Mouse (Mus musculus): ENCODE results near the gene H2afy. TPM values are rescaled to one million over a fixed set of nuclear protein-coding genes. Genes with fewer than 3 reads are reported as not detected.

H2afy gene
- polyA plus RNA-seq, 1 experiment from 2014 or later, result 132 TPM

DNA sequence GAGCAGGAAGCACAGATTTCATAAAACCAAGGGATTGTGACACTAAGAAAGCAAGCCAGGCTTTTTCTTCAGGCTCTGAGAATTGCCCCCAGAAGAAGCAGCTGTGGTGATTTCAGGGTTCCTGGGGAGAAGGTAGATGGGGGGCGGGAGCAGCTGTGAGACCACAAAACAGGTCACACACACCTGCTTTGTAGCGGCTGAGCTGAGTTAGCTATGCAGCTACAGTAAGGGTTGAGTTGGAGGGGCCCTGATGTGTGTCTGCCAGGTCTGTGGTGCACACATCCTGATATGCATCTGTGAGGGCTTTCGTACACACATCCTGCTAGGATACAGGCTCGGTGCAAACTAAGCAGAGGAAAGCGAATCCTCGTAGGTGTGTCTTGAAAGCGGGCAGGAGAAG lies 110.1 kb downstream of the H2afy start:
- no peak overlapping the region for H3K4me2 ChIP-seq (replicated peaks; ENCODE audit: low read depth)
- 79% methylated on average over 7 of the region's 7 CpGs for WGBS
- TF ChIP-seq CTCF (IDR thresholded peaks at IDR 0.05; ENCODE audit: low read depth), result no peak
- no peak for ATAC-seq
- no peak overlapping the region for H3K27ac ChIP-seq (ENCODE audit: low read depth, low read length)
- no peak overlapping the region for H3K4me3 ChIP-seq (ENCODE audit: low read depth, low read length)
- H3K9ac ChIP-seq (ENCODE audit: low read depth, low read length), result no peak overlapping the region
- H3K36me3 ChIP-seq (ENCODE audit: control insufficient read depth, insufficient read depth), result no peaks in the 10 kb centered on the region
- 0 out of 2 replicates have a peak, but pooled peaks cover 3% of the 10 kb centered on the region for H3K4me1 ChIP-seq (replicated peaks; ENCODE audit: control insufficient read depth, insufficient read depth, low read length)
- no peaks in the 10 kb centered on the region for H3K27me3 ChIP-seq (replicated peaks; ENCODE audit: control insufficient read depth, insufficient read depth, low read length)
- no peaks in the 10 kb centered on the region for H3K9me3 ChIP-seq (ENCODE audit: control insufficient read depth)

DNA sequence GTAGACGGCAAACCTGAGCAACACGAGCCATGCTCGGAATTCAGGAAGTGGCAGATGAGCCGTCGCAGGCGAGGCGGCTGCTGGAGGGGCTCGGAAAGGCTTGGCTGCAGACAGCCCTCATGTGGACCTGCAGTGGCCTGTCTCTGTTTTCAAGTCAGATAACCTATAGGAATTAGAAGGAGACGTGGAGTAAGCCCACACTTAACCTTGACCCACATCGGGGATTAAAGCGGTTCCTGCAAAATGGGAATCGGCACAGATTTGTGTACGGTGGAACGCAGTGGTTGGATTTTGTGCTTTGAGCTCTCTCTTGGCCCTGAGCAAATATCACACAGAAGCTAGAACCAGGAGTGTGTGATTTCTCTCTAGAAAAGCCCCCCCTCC lies 111.1 kb downstream of the H2afy start:
- WGBS, result 40% methylated on average over 14 of the region's 14 CpGs
- TF ChIP-seq CTCF (IDR thresholded peaks at IDR 0.05; ENCODE audit: low read depth), result no peak
- ATAC-seq, result no peak
- Histone ChIP-seq H3K4me3 (ENCODE audit: low read depth, low read length) (no peak overlapping the region), H3K9ac (ENCODE audit: low read depth, low read length) (no peak overlapping the region), H3K4me2 (replicated peaks; ENCODE audit: low read depth) (peak overlapping the region; percentile 45), H3K36me3 (ENCODE audit: control insufficient read depth, insufficient read depth) (no peaks in the 10 kb centered on the region), H3K4me1 (replicated peaks; ENCODE audit: control insufficient read depth, insufficient read depth, low read length) (0 out of 2 replicates have a peak, but pooled peaks cover 3% of the 10 kb centered on the region), H3K9me3 (ENCODE audit: control insufficient read depth) (no peaks in the 10 kb centered on the region), H3K27me3 (replicated peaks; ENCODE audit: control insufficient read depth, insufficient read depth, low read length) (no peaks in the 10 kb centered on the region), H3K27ac (ENCODE audit: low read depth, low read length) (no peak overlapping the region)

DNA sequence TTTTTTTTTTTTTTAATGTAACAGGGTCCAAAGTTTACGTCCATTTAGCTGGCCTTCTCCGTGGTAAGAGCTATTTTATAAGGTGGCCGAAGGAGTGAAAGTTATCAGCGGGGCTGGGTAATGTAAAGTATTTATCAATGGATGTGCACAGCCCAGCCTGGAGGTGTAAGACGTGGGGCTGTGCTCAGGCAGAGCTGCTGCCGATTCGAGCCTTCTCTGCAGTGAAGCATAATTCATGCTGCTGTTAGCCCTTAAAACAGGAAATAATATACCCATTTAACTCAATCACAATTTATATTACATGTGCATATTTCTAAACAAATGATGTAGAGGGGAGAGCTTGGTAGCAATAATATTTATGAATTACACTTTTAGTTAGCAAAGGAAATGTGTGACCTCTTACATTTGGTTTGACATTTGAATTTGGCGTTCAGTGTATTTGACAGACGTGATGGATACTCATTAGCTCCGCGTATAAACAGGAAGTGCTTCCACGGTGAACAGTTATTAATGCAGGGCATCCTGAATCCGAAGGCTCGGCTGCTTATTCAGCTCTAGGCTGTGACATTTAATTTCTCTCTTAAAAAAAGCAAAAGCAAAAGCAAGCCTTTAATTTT lies 111.6 kb downstream of the H2afy start:
- Histone ChIP-seq H3K36me3 (ENCODE audit: control insufficient read depth, insufficient read depth) (no peaks in the 10 kb centered on the region), H3K4me3 (ENCODE audit: low read depth, low read length) (no peak overlapping the region), H3K9me3 (ENCODE audit: control insufficient read depth) (no peaks in the 10 kb centered on the region), H3K4me1 (replicated peaks; ENCODE audit: control insufficient read depth, insufficient read depth, low read length) (0 out of 2 replicates have a peak, but pooled peaks cover 3% of the 10 kb centered on the region), H3K27me3 (replicated peaks; ENCODE audit: control insufficient read depth, insufficient read depth, low read length) (no peaks in the 10 kb centered on the region), H3K27ac (ENCODE audit: low read depth, low read length) (no peak overlapping the region), H3K4me2 (replicated peaks; ENCODE audit: low read depth) (peak overlapping the region; percentile 45), H3K9ac (ENCODE audit: low read depth, low read length) (no peak overlapping the region)
- ATAC-seq, result no peak
- TF ChIP-seq CTCF (IDR thresholded peaks at IDR 0.05; ENCODE audit: low read depth), result no peak
- WGBS, result 30% methylated on average over 14 of the region's 14 CpGs

Other genes starting within 250 kb of the H2afy start
- 3.3 and 3.4 TPM in 2 replicates for gene Tifab, start 42.5 kb upstream of the H2afy start, polyA plus RNA-seq (2015; fragmentation: Nextera tagmentation; extraction: Ambion mirVana)
- gene Neurog1, start 115.8 kb upstream of the H2afy start, polyA plus RNA-seq (2015; fragmentation: Nextera tagmentation; extraction: Ambion mirVana), result not detected in 2 replicates
- 19.3 and 19.4 TPM in 2 replicates for gene Cxcl14, start 160.2 kb upstream of the H2afy start, polyA plus RNA-seq (2015; fragmentation: Nextera tagmentation; extraction: Ambion mirVana)